Mouse (Mus musculus) intestine, embryonic 14.5 days (tissue): Measurements from ENCODE around the gene Arid5b. TPM values are rescaled to one million over a fixed set of nuclear protein-coding genes. Genes with fewer than 3 reads are reported as not detected.

ENCODE experiments used
- ATAC-seq: fragments of 200-750 bp; cut with Nextera tagmentation; replicated peaks from 2 replicates; pipeline ENCODE4 v1.8.0; 2017; ENCODE audit warnings: low read depth, moderate number of reproducible peaks, moderate TSS enrichment, moderate library complexity; ENCODE audit not compliant: low FRiP score, low TSS enrichment
- DNase-seq: peaks from one replicate; pipeline ENCODE4 v3.0.0-alpha.2; 2018; ENCODE audit warnings: low spot score
- H3K27ac ChIP-seq: fragments of 300-500 bp; sonication (generic); 2 replicates; pipeline ENCODE4 v1.5.1; 2014; ENCODE audit warnings: low read depth, mild to moderate bottlenecking, control low read depth
- H3K27me3 ChIP-seq: fragments of 300-500 bp; sonication (generic); replicated peaks from 2 replicates; pipeline ENCODE4 v1.6.1; 2014; ENCODE audit warnings: low read length, control low read depth; ENCODE audit not compliant: control insufficient read depth, insufficient read depth
- H3K36me3 ChIP-seq: fragments of 300-500 bp; sonication (generic); 2 replicates; pipeline ENCODE4 v1.6.1; 2014; ENCODE audit warnings: low read length, control low read depth; ENCODE audit not compliant: control insufficient read depth, insufficient read depth
- H3K4me1 ChIP-seq: fragments of 300-500 bp; sonication (generic); replicated peaks from 2 replicates; pipeline ENCODE4 v1.6.1; 2014; ENCODE audit warnings: low read length, control low read depth, mixed read lengths; ENCODE audit not compliant: control insufficient read depth, insufficient read depth
- H3K4me2 ChIP-seq: fragments of 300-500 bp; sonication (generic); 2 replicates; pipeline ENCODE4 v1.6.1; 2014; ENCODE audit warnings: low read length
- H3K4me3 ChIP-seq: fragments of 300-500 bp; sonication (generic); 2 replicates; pipeline ENCODE4 v1.5.1; 2014; ENCODE audit warnings: low read depth, low read length, control low read depth, mixed read lengths
- H3K9ac ChIP-seq: fragments of 300-500 bp; sonication (generic); 2 replicates; pipeline ENCODE4 v1.6.1; 2014; ENCODE audit warnings: mild to moderate bottlenecking, low read length
- H3K9me3 ChIP-seq: fragments of 300-500 bp; sonication (generic); 2 replicates; pipeline ENCODE4 v1.6.1; 2016; ENCODE audit warnings: low read length, control low read depth; ENCODE audit not compliant: control insufficient read depth
- WGBS: fragments of 180-500 bp; shearing (Covaris S2); extraction: QIAGEN DNeasy Blood & Tissue Kit; methylation state at CpG from one replicate; pipeline ENCODE4 v1.1.7; 2014; 5-methylcytosine and 5-hydroxymethylcytosine counted together
- polyA plus RNA-seq: library from polyadenylated mRNA; unstranded; fragments of >200 nt; fragmentation: Nextera tagmentation; extraction: Ambion mirVana; gene quantifications from 2 replicates; pipeline ENCODE4 v1.2.1, GENCODE M21; 2014

Gene Arid5b
- polyA plus RNA-seq, 1 experiment from 2014 or later: 34.0 TPM

DNA sequence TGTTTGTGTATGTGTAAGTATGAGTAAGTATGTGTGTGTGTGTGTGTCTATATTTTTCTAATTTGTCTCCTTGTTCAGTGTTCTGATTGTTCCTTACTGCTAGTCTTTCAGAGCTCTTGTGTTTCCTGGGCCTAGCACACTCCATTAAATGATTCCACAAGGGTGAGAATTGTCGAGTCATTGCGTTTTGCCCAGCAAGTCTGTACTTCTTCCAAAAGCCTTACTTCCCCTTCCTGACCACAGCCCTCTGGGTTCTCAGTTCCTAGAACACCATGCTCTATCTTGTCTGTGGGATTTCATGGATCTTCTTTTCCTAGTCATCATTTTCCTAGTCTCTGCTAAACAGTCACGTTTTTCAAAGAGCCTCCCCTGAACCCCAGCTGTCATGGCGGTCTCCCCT, 193.0 kb downstream of the Arid5b start:
- DNase-seq: no peak
- Histone ChIP-seq H3K9me3 (no peaks in the 10 kb centered on the region), H3K4me3 (no peak overlapping the region), H3K9ac (no peak overlapping the region), H3K4me2 (no peak overlapping the region), H3K27me3 (no peaks in the 10 kb centered on the region), H3K4me1 (peaks cover 14% of the 10 kb centered on the region; the same call in 1 of the 2 replicates), H3K36me3 (no peaks in the 10 kb centered on the region), H3K27ac (no peak overlapping the region)
- ATAC-seq: no peak
- WGBS: 75% methylated on average over 4 of the region's 4 CpGs

- H3K27me3 ChIP-seq: no peaks in the 10 kb centered on the region
- no peak overlapping the region for H3K4me3 ChIP-seq
- ATAC-seq (no peak), DNase-seq (no peak)
- 54% methylated on average over 6 of the region's 6 CpGs for WGBS
- no peaks in the 10 kb centered on the region for H3K36me3 ChIP-seq
- H3K9me3 ChIP-seq: 0 out of 2 replicates have a peak, but pooled peaks cover 3% of the 10 kb centered on the region
- H3K4me2 ChIP-seq: no peak overlapping the region
- no peak overlapping the region for H3K9ac ChIP-seq
- H3K27ac ChIP-seq: no peak overlapping the region
- peaks cover 5% of the 10 kb centered on the region; the same call in 1 of the 2 replicates for H3K4me1 ChIP-seq
Measured at GRCm38 (mm10) chr10:68081712-68082111, 196.8 kb downstream of the Arid5b start.

- H3K36me3 ChIP-seq: no peaks in the 10 kb centered on the region
- H3K9ac ChIP-seq: no peak overlapping the region
- H3K4me3 ChIP-seq: no peak overlapping the region
- H3K4me1 ChIP-seq: 0 out of 2 replicates have a peak, but pooled peaks cover 4% of the 10 kb centered on the region
- WGBS: 79% methylated on average over 10 of the region's 10 CpGs
- no peak overlapping the region for H3K27ac ChIP-seq
- ATAC-seq: no peak
- no peak for DNase-seq
- no peak overlapping the region for H3K4me2 ChIP-seq
- no peaks in the 10 kb centered on the region for H3K27me3 ChIP-seq
- 0 out of 2 replicates have a peak, but pooled peaks cover 3% of the 10 kb centered on the region for H3K9me3 ChIP-seq
Measured at GRCm38 (mm10) chr10:68079910-68080670, 198.4 kb downstream of the Arid5b start.

GRCm38 (mm10) chr10:68078708-68079107, 199.8 kb downstream of the Arid5b start:
- ATAC-seq (no peak), DNase-seq (no peak)
- Histone ChIP-seq H3K4me3 (no peak overlapping the region), H3K36me3 (no peaks in the 10 kb centered on the region), H3K4me2 (no peak overlapping the region), H3K27me3 (no peaks in the 10 kb centered on the region), H3K9ac (no peak overlapping the region), H3K9me3 (0 out of 2 replicates have a peak, but pooled peaks cover 5% of the 10 kb centered on the region), H3K27ac (no peak overlapping the region), H3K4me1 (0 out of 2 replicates have a peak, but pooled peaks cover 4% of the 10 kb centered on the region)
- WGBS: 93% methylated on average over 3 of the region's 3 CpGs

DNA sequence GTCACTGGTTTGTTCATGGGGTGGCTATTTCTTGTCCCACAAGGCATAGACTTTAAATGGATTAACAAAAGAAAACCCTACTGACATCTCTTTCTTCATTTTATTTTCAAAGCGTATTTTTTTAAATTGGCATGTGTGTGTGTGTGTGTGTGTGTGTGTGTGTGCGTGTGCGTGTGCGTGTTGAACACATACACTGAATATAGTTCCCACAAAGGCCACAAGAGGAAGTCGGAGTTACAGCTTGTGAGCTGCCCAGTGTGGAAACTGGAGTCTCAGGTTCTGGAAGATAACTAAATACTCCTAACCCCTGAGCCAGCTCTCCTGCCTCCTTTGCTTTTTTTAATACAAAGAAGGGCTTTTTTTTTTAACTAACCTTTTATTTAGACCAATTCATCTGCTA, 203.4 kb downstream of the Arid5b start:
- 89% methylated on average over 5 of the region's 5 CpGs for WGBS
- H3K27me3 ChIP-seq: no peaks in the 10 kb centered on the region

DNA sequence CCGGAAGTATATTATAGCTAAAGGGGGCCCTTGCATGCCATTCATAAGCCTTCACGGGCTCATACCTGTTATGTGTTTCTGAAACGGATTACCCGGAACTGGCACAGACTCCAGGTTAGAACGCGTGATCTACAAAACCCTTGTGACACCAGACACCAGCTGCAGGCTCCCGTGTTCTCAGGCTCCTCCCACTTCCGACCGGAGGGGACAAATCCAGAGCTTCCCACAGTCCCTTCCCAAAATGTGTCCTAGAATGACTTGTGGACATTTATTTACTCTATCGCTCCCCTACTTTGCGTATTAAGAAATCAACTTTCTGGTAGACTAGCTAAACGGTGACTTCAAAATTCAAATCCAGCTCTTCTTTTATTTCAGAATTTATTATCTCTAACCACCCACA, 204.2 kb downstream of the Arid5b start:
- ATAC-seq (no peak), DNase-seq (no peak)
- no peaks in the 10 kb centered on the region for H3K36me3 ChIP-seq
- no peak overlapping the region for H3K27ac ChIP-seq
- H3K9ac ChIP-seq: no peak overlapping the region
- no peaks in the 10 kb centered on the region for H3K4me1 ChIP-seq
- 0 out of 2 replicates have a peak, but pooled peaks cover 5% of the 10 kb centered on the region for H3K9me3 ChIP-seq
- H3K27me3 ChIP-seq: no peaks in the 10 kb centered on the region
- WGBS: 87% methylated on average over 12 of the region's 12 CpGs
- H3K4me2 ChIP-seq: no peak overlapping the region
- H3K4me3 ChIP-seq: no peak overlapping the region

More for the DNA sequence above, 203.4 kb downstream of the Arid5b start:
- H3K4me2 ChIP-seq: no peak overlapping the region
- no peak for ATAC-seq
- 0 out of 2 replicates have a peak, but pooled peaks cover 5% of the 10 kb centered on the region for H3K9me3 ChIP-seq
- no peak for DNase-seq
- no peaks in the 10 kb centered on the region for H3K36me3 ChIP-seq
- no peak overlapping the region for H3K9ac ChIP-seq
- H3K27ac ChIP-seq: no peak overlapping the region
- no peak overlapping the region for H3K4me3 ChIP-seq
- no peaks in the 10 kb centered on the region for H3K4me1 ChIP-seq

DNA sequence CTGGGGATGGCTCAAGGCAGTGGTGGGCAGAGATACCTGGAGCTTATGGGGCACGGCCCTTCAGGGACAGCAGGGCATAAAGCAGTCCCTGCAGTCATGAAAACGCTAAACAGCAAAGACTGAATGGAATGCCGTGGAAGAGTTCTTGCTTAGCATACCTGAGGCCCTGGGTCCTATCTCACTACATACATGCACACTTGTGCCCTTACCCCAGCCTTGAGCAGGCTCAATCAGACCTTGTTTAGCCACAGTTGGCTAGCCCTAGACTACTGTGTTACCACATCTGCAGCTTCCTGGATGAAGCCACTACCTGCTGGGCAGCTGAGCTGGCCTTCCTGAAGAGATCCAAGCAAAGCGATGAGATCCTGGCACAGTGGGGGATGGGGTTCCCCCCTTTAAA, 205.9 kb downstream of the Arid5b start:
- Histone ChIP-seq H3K9ac (no peak overlapping the region), H3K27me3 (no peaks in the 10 kb centered on the region), H3K4me1 (no peaks in the 10 kb centered on the region), H3K9me3 (0 out of 2 replicates have a peak, but pooled peaks cover 2% of the 10 kb centered on the region), H3K4me2 (no peak overlapping the region), H3K27ac (no peak overlapping the region), H3K36me3 (no peaks in the 10 kb centered on the region), H3K4me3 (no peak overlapping the region)
- WGBS: 82% methylated on average over 4 of the region's 4 CpGs
- DNase-seq (no peak), ATAC-seq (no peak)

- DNase-seq: no peak
- Histone ChIP-seq H3K9ac (no peak overlapping the region), H3K36me3 (no peaks in the 10 kb centered on the region), H3K4me2 (no peak overlapping the region), H3K27me3 (no peaks in the 10 kb centered on the region), H3K4me3 (no peak overlapping the region), H3K4me1 (no peaks in the 10 kb centered on the region), H3K9me3 (0 out of 2 replicates have a peak, but pooled peaks cover 2% of the 10 kb centered on the region), H3K27ac (no peak overlapping the region)
- 81% methylated on average over 7 of the region's 7 CpGs for WGBS
- no peak for ATAC-seq
Measured at GRCm38 (mm10) chr10:68071041-68071440, 207.5 kb downstream of the Arid5b start.

GRCm38 (mm10) chr10:68068426-68068825, 210.1 kb downstream of the Arid5b start:
- Histone ChIP-seq H3K9me3 (no peaks in the 10 kb centered on the region), H3K27me3 (no peaks in the 10 kb centered on the region), H3K27ac (no peak overlapping the region), H3K4me2 (no peak overlapping the region), H3K36me3 (no peaks in the 10 kb centered on the region), H3K4me3 (no peak overlapping the region), H3K9ac (no peak overlapping the region), H3K4me1 (no peaks in the 10 kb centered on the region)
- DNase-seq: no peak
- no peak for ATAC-seq
- WGBS: 73% methylated on average over 8 of the region's 8 CpGs
